Mouse (Mus musculus) MEL (cell line): ENCODE data around the gene Dapk1. TPM values are rescaled to one million over a fixed set of nuclear protein-coding genes. Genes with fewer than 3 reads are reported as not detected.

Experiments
- DNase-seq: peaks from one replicate; pipeline ENCODE4 v3.0.0; 2011; ENCODE audit warnings: low read depth, low spot score
- H3K27ac ChIP-seq: 2 replicates; pipeline ENCODE4 v1.5.1; 2012; ENCODE audit warnings: low read depth, mild to moderate bottlenecking, control low read depth, low read length, moderate library complexity; ENCODE audit not compliant: control insufficient read depth
- H3K27me3 ChIP-seq, 2 experiments: fragments of 150-350 bp in 1 of 2; sonication (generic) in 1 of 2; 2 replicates each; pipeline ENCODE4 v1.6.1; 2012; ENCODE audit warnings: low read length in 2 of 2, mild to moderate bottlenecking in 2 of 2, improper control_type of control experiment in 1 of 2, moderate library complexity in 1 of 2; ENCODE audit not compliant: insufficient read depth in 2 of 2, control insufficient read depth in 1 of 2
- H3K36me3 ChIP-seq, 2 experiments: 2 replicates each; pipeline ENCODE4 v1.6.1; 2012 to 2014; ENCODE audit warnings: low read length in 2 of 2, improper control_type of control experiment in 1 of 2, inconsistent platforms in 1 of 2, mild to moderate bottlenecking in 1 of 2; ENCODE audit not compliant: insufficient read depth in 2 of 2, control insufficient read depth in 1 of 2
- H3K4me1 ChIP-seq, 2 experiments: fragments of 150-350 bp in 1 of 2; sonication (generic) in 1 of 2; 2 replicates each; pipeline ENCODE4 v1.6.1; 2012; ENCODE audit warnings: low read length in 2 of 2, improper control_type of control experiment in 1 of 2, mild to moderate bottlenecking in 1 of 2; ENCODE audit not compliant: insufficient read depth in 2 of 2, control insufficient read depth in 1 of 2
- H3K4me3 ChIP-seq, 2 experiments: fragments of 150-350 bp in 1 of 2; sonication (generic) in 1 of 2; 2 replicates each; pipeline ENCODE4 v1.5.1; 2012; ENCODE audit warnings: low read depth in 2 of 2, low read length in 2 of 2, mild to moderate bottlenecking in 2 of 2, moderate library complexity in 2 of 2, control low read depth in 1 of 2, improper control_type of control experiment in 1 of 2; ENCODE audit not compliant: control insufficient read depth in 1 of 2, insufficient read depth in 1 of 2
- H3K79me2 ChIP-seq: 2 replicates; pipeline ENCODE4 v1.6.1; 2012; ENCODE audit warnings: mild to moderate bottlenecking, low read length, moderate library complexity; ENCODE audit not compliant: control insufficient read depth, poor library complexity, insufficient read depth
- H3K9ac ChIP-seq: 2 replicates; pipeline ENCODE4 v1.6.1; 2012; ENCODE audit warnings: low read depth, mild to moderate bottlenecking, control low read depth, low read length, moderate library complexity; ENCODE audit not compliant: control insufficient read depth, poor library complexity, severe bottlenecking
- H3K9me3 ChIP-seq: fragments of 150-350 bp; sonication (generic); replicated peaks from 2 replicates; pipeline ENCODE4 v1.6.1; 2012; ENCODE audit warnings: mild to moderate bottlenecking, low read length, improper control_type of control experiment, moderate library complexity; ENCODE audit not compliant: insufficient read depth
- BHLHE40 ChIP-seq: IDR thresholded peaks from 2 replicates; pipeline ENCODE4 v1.6.1; 2012; ENCODE audit warnings: low read depth, mild to moderate bottlenecking, inconsistent platforms, low read length, improper control_type of control experiment, borderline replicate concordance
- CHD1 ChIP-seq: IDR thresholded peaks from 2 replicates; pipeline ENCODE4 v1.6.1; 2012; ENCODE audit warnings: low read depth, mild to moderate bottlenecking, inconsistent platforms, low read length, improper control_type of control experiment
- CHD2 ChIP-seq: IDR thresholded peaks from 2 replicates; pipeline ENCODE4 v1.6.1; 2011; ENCODE audit warnings: low read length, improper control_type of control experiment
- CTCF ChIP-seq, 3 experiments: IDR thresholded peaks in 2 of 3; conservative IDR thresholded peaks in 1 of 3; 2 replicates each; pipeline ENCODE4 v1.5.1; 2011 to 2012; ENCODE audit warnings: low read length in 3 of 3, low read depth in 2 of 3, mild to moderate bottlenecking in 2 of 3, improper control_type of control experiment in 1 of 3, inconsistent platforms in 1 of 3, mixed read lengths in 1 of 3, moderate library complexity in 1 of 3; ENCODE audit not compliant: control insufficient read depth in 1 of 3, insufficient read depth in 1 of 3, poor library complexity in 1 of 3, severe bottlenecking in 1 of 3
- E2F4 ChIP-seq: IDR thresholded peaks from 2 replicates; pipeline ENCODE4 v1.6.1; 2011; ENCODE audit warnings: low read depth, low read length, improper control_type of control experiment, borderline replicate concordance
- ELF1 ChIP-seq: IDR thresholded peaks from 2 replicates; pipeline ENCODE4 v1.6.1; 2014; ENCODE audit warnings: low read depth, mild to moderate bottlenecking, inconsistent platforms, low read length, improper control_type of control experiment, moderate library complexity
- GATA1 ChIP-seq: IDR thresholded peaks from 2 replicates; pipeline ENCODE4 v1.6.1; 2011; ENCODE audit warnings: low read depth, low read length, improper control_type of control experiment
- HCFC1 ChIP-seq: IDR thresholded peaks from 2 replicates; pipeline ENCODE4 v1.6.1; 2012; ENCODE audit warnings: low read depth, mild to moderate bottlenecking, inconsistent platforms, low read length, improper control_type of control experiment, moderate library complexity
- JUND ChIP-seq: IDR thresholded peaks from 2 replicates; pipeline ENCODE4 v1.6.1; 2011; ENCODE audit warnings: low read depth, mild to moderate bottlenecking, improper control_type of control experiment, low read length
- KAT2A ChIP-seq: conservative IDR thresholded peaks from 2 replicates; pipeline ENCODE4 v1.6.1; 2012; ENCODE audit warnings: low read depth, low read length, improper control_type of control experiment, inconsistent platforms
- MAX ChIP-seq: IDR thresholded peaks from 2 replicates; pipeline ENCODE4 v1.6.1; 2011; ENCODE audit warnings: low read length, improper control_type of control experiment
- MAZ ChIP-seq: IDR thresholded peaks from 2 replicates; pipeline ENCODE4 v1.6.1; 2012; ENCODE audit warnings: low read depth, mild to moderate bottlenecking, inconsistent platforms, low read length, improper control_type of control experiment
- MEF2A ChIP-seq: IDR thresholded peaks from 2 replicates; pipeline ENCODE4 v1.6.1; 2014; ENCODE audit warnings: low read depth, mild to moderate bottlenecking, inconsistent platforms, low read length, improper control_type of control experiment; ENCODE audit not compliant: poor library complexity, insufficient replicate concordance, severe bottlenecking; ENCODE audit errors: extremely low read depth
- MYC ChIP-seq: IDR thresholded peaks from 2 replicates; pipeline ENCODE4 v1.6.1; 2011; ENCODE audit warnings: low read depth, mild to moderate bottlenecking, low read length, improper control_type of control experiment, moderate library complexity
- NELFE ChIP-seq: IDR thresholded peaks from 2 replicates; pipeline ENCODE4 v1.6.1; 2011; ENCODE audit warnings: low read depth, low read length, improper control_type of control experiment
- NRF1 ChIP-seq: IDR thresholded peaks from 2 replicates; pipeline ENCODE4 v1.6.1; 2014; ENCODE audit warnings: low read depth, mild to moderate bottlenecking, inconsistent platforms, low read length, improper control_type of control experiment, moderate library complexity; ENCODE audit not compliant: poor library complexity, insufficient read depth, severe bottlenecking
- POLR2AphosphoS2 ChIP-seq: IDR thresholded peaks from 2 replicates; pipeline ENCODE4 v1.6.1; 2011; ENCODE audit warnings: low read length, improper control_type of control experiment
- RAD21 ChIP-seq: IDR thresholded peaks from 2 replicates; pipeline ENCODE4 v1.6.1; 2011; ENCODE audit warnings: mild to moderate bottlenecking, low read depth, low read length, improper control_type of control experiment
- RCOR1 ChIP-seq: IDR thresholded peaks from 2 replicates; pipeline ENCODE4 v1.6.1; 2012; ENCODE audit warnings: low read depth, mild to moderate bottlenecking, inconsistent platforms, low read length, improper control_type of control experiment
- SIN3A ChIP-seq: IDR thresholded peaks from 2 replicates; pipeline ENCODE4 v1.6.1; 2012; ENCODE audit warnings: low read length, improper control_type of control experiment, inconsistent platforms
- TBP ChIP-seq: IDR thresholded peaks from 2 replicates; pipeline ENCODE4 v1.8.0; 2011; ENCODE audit warnings: low read depth, low read length, improper control_type of control experiment
- UBTF ChIP-seq: IDR thresholded peaks from 2 replicates; pipeline ENCODE4 v1.6.1; 2012; ENCODE audit warnings: low read depth, mild to moderate bottlenecking, inconsistent platforms, low read length, improper control_type of control experiment, moderate library complexity, borderline replicate concordance; ENCODE audit not compliant: insufficient read depth
- USF1 ChIP-seq: IDR thresholded peaks from 2 replicates; pipeline ENCODE4 v1.6.1; 2014; ENCODE audit warnings: low read depth, mild to moderate bottlenecking, inconsistent platforms, low read length, improper control_type of control experiment, moderate library complexity
- ZNF384 ChIP-seq: IDR thresholded peaks from 2 replicates; pipeline ENCODE4 v1.6.1; 2012; ENCODE audit warnings: low read depth, mild to moderate bottlenecking, inconsistent platforms, low read length, improper control_type of control experiment
- polyA plus RNA-seq, 2 experiments: library from polyadenylated mRNA; stranded (reverse) in 1 of 2; unstranded in 1 of 2; fragments of >175 nt in 1 of 2; fragments of >200 nt in 1 of 2; gene quantifications; 2 replicates each; pipeline versions ENCODE4 v1.2.1 to v1.2.4; 2012; ENCODE audit warnings: low replicate concordance in 2 of 2, low read depth in 1 of 2; ENCODE audit not compliant: insufficient read length in 2 of 2, insufficient read depth in 1 of 2, missing spikeins in 1 of 2
- total RNA-seq: library from RNA; depleted of rRNA; stranded (reverse); fragments of 300-350 nt; gene quantifications from 2 replicates; pipeline ENCODE4 v1.2.3, GENCODE M21; 2012

Gene Dapk1
- total and polyA plus RNA-seq, 3 experiments: 5.1 to 8.2 TPM; not detected in 1

DNA sequence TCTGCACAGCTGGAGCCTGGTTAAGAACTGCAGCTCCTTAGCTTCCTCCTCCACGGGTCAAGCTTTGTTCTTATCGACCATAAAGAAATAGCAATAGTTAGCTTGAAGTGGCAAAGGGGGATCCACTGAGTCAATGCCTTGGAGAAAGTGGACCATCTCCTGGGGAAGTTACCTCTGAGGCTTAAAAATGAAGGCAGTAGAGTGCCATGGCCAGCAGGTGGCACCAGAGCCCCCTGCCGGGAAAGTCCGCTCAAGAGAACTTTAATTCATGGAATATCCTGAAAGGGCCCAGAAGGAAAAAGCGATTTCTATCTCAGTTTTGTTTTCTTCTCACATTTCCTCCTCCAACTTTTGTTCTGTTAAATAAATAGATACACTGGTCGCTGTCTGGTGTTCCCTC is 157.4 kb downstream of the Dapk1 start (continued):
- TF ChIP-seq UBTF: no peak

- H3K36me3 ChIP-seq: no peaks in the 10 kb centered on the region
- no peak overlapping the region for H3K27ac ChIP-seq
- DNase-seq: no peak
- H3K79me2 ChIP-seq: no peaks in the 10 kb centered on the region
- TF ChIP-seq ZNF384 (no peak), E2F4 (no peak), CTCF (IDR thresholded peaks at IDR 0.05 in 2 of 3, conservative IDR thresholded peaks at IDR 0.05 in 1 of 3; ENCODE audit: control insufficient read depth in 1 of 3, insufficient read depth in 1 of 3, low read depth in 2 of 3, low read length in 3 of 3, poor library complexity in 1 of 3, severe bottlenecking in 1 of 3) (no peak), KAT2A (no peak), MYC (no peak), UBTF (no peak), MAZ (no peak)
- H3K4me1 ChIP-seq: no peaks in the 10 kb centered on the region
- H3K9ac ChIP-seq: no peak overlapping the region
- no peaks in the 10 kb centered on the region for H3K9me3 ChIP-seq
- H3K4me3 ChIP-seq: no peak overlapping the region
- no peaks in the 10 kb centered on the region for H3K27me3 ChIP-seq
Measured at GRCm38 (mm10) chr13:60760392-60760791, 158.6 kb downstream of the Dapk1 start.

DNA sequence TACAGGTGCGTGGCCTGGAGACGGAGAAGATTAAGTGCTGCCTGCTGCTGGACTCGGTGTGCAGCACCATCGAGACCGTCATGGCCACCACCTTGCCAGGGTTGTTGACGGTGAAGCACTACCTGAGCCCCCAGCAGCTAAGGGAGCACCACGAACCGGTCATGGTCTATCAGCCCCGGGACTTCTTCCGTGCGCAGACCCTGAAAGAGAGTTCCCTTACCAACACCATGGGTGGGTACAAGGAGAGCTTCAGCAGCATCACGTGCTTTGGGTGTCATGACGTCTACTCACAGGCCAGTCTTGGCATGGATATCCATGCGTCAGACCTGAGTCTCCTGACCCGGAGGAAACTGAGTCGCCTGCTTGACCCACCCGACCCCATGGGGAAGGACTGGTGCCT is 159.4 kb downstream of the Dapk1 start:
- no peak for DNase-seq
- H3K27ac ChIP-seq: no peak overlapping the region
- H3K79me2 ChIP-seq: no peaks in the 10 kb centered on the region
- H3K4me1 ChIP-seq: no peaks in the 10 kb centered on the region
- no peaks in the 10 kb centered on the region for H3K36me3 ChIP-seq
- H3K27me3 ChIP-seq: no peaks in the 10 kb centered on the region
- H3K9ac ChIP-seq: no peak overlapping the region
- H3K4me3 ChIP-seq: no peak overlapping the region
- no peak for TF ChIP-seq NRF1
- TF ChIP-seq USF1: no peak
- TF ChIP-seq CHD1: no peak
- no peak for TF ChIP-seq GATA1
- no peak for TF ChIP-seq POLR2AphosphoS2
- no peak for TF ChIP-seq CTCF (IDR thresholded peaks at IDR 0.05 in 2 of 3, conservative IDR thresholded peaks at IDR 0.05 in 1 of 3; ENCODE audit: control insufficient read depth in 1 of 3, insufficient read depth in 1 of 3, low read depth in 2 of 3, low read length in 3 of 3, poor library complexity in 1 of 3, severe bottlenecking in 1 of 3)
- no peak for TF ChIP-seq SIN3A
- TF ChIP-seq BHLHE40: no peak
- TF ChIP-seq RAD21: no peak
- no peak for TF ChIP-seq MEF2A
- TF ChIP-seq HCFC1: no peak
- no peak for TF ChIP-seq RCOR1
- no peak for TF ChIP-seq CHD2
- no peak for TF ChIP-seq JUND
- no peak for TF ChIP-seq NELFE
- no peak for TF ChIP-seq MAX
- TF ChIP-seq TBP: no peak
- no peak for TF ChIP-seq ELF1
- no peaks in the 10 kb centered on the region for H3K9me3 ChIP-seq
